Mouse (Mus musculus) hindbrain, embryonic 12.5 days (tissue): ENCODE measurements around the gene Tubal3. TPM values are rescaled to one million over a fixed set of nuclear protein-coding genes. Genes with fewer than 3 reads are reported as not detected.
"Not testable (repeated sequence)": the region's sequence is repeated elsewhere in the genome, so short reads cannot be mapped to it uniquely, and the experiment has no call there.

Source experiments
- ATAC-seq: fragments of 200-750 bp; cut with Nextera tagmentation; 2 replicates; pipeline ENCODE4 v1.8.0; 2017; ENCODE audit warnings: moderate TSS enrichment; ENCODE audit not compliant: low FRiP score
- H3K27ac ChIP-seq: fragments of 300-500 bp; sonication (generic); 2 replicates; pipeline ENCODE4 v1.5.1; 2016; ENCODE audit warnings: mild to moderate bottlenecking
- H3K27me3 ChIP-seq: fragments of 300-500 bp; sonication (generic); 2 replicates; pipeline ENCODE4 v1.6.1; 2016; ENCODE audit warnings: mild to moderate bottlenecking
- H3K36me3 ChIP-seq: fragments of 300-500 bp; sonication (generic); 2 replicates; pipeline ENCODE4 v1.6.1; 2016; ENCODE audit warnings: mild to moderate bottlenecking
- H3K4me1 ChIP-seq: fragments of 300-500 bp; sonication (generic); 2 replicates; pipeline ENCODE4 v1.6.1; 2016
- H3K4me2 ChIP-seq: fragments of 300-500 bp; sonication (generic); replicated peaks from 2 replicates; pipeline ENCODE4 v1.6.1; 2016; ENCODE audit warnings: mild to moderate bottlenecking
- H3K4me3 ChIP-seq: fragments of 300-500 bp; sonication (generic); 2 replicates; pipeline ENCODE4 v1.5.1; 2016; ENCODE audit warnings: mild to moderate bottlenecking
- H3K9ac ChIP-seq: fragments of 300-500 bp; sonication (generic); 2 replicates; pipeline ENCODE4 v1.6.1; 2016; ENCODE audit warnings: mild to moderate bottlenecking, moderate library complexity
- H3K9me3 ChIP-seq: fragments of 300-500 bp; sonication (generic); replicated peaks from 2 replicates; pipeline ENCODE4 v1.6.1; 2016; ENCODE audit warnings: mild to moderate bottlenecking
- WGBS: fragments of 180-500 bp; shearing (Covaris S2); methylation state at CpG from one replicate; pipeline ENCODE4 v1.1.7; 2016; 5-methylcytosine and 5-hydroxymethylcytosine counted together
- polyA plus RNA-seq: library from polyadenylated mRNA; unstranded; fragments of >200 nt; fragmentation: Nextera tagmentation; extraction: Ambion mirVana; gene quantifications from 2 replicates; pipeline ENCODE4 v1.2.1, GENCODE M21; 2016

Tubal3 gene
- polyA plus RNA-seq, 1 experiment from 2014 or later, result not detected

- Histone ChIP-seq H3K9ac (no peak overlapping the region), H3K4me2 (no peak overlapping the region), H3K36me3 (no peaks in the 10 kb centered on the region), H3K4me1 (no peaks in the 10 kb centered on the region), H3K9me3 (no peaks in the 10 kb centered on the region), H3K27ac (no peak overlapping the region), H3K27me3 (no peaks in the 10 kb centered on the region), H3K4me3 (no peak overlapping the region)
- WGBS, result 79% methylated on average over 8 of the region's 8 CpGs
- ATAC-seq, result no peak
Observed at GRCm38 (mm10) chr13:3894549-3894948, 23.5 kb upstream of the Tubal3 start.

- no peak for ATAC-seq
- Histone ChIP-seq H3K36me3 (no peaks in the 10 kb centered on the region), H3K9ac (no peak overlapping the region), H3K4me2 (no peak overlapping the region), H3K9me3 (no peaks in the 10 kb centered on the region), H3K27me3 (no peaks in the 10 kb centered on the region), H3K27ac (no peak overlapping the region), H3K4me1 (no peaks in the 10 kb centered on the region), H3K4me3 (no peak overlapping the region)
- WGBS, result 86% methylated on average over 8 of the region's 8 CpGs
Observed at GRCm38 (mm10) chr13:3895397-3895980, 22.6 kb upstream of the Tubal3 start.

DNA sequence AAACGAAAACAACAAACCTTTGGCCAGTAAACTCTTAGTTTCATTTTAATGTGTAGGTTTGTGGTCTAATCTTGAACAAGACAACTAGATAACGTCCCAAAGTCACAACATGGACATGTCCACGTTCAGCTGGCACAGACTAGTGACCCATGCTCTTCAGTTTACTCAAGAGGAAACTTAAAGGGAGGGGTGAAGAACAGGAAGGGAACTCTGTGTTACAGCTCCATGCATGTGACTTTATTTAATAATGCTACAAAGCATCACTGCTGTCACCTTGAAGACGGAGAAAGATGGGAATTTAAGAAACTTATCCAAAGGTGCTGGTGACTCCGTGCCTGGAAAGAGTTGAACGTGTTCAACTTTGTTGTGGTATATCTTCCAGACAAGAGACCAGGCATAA, 22.0 kb upstream of the Tubal3 start:
- H3K27me3 ChIP-seq, result no peaks in the 10 kb centered on the region
- H3K9me3 ChIP-seq, result no peaks in the 10 kb centered on the region
- H3K4me3 ChIP-seq, result no peak overlapping the region
- H3K4me2 ChIP-seq, result no peak overlapping the region
- H3K9ac ChIP-seq, result no peak overlapping the region
- WGBS, result 91% methylated on average over 6 of the region's 6 CpGs
- ATAC-seq, result no peak
- H3K27ac ChIP-seq, result no peak overlapping the region
- no peaks in the 10 kb centered on the region for H3K4me1 ChIP-seq
- no peaks in the 10 kb centered on the region for H3K36me3 ChIP-seq

GRCm38 (mm10) chr13:3896913-3897312, 21.2 kb upstream of the Tubal3 start:
- Histone ChIP-seq H3K9me3 (no peaks in the 10 kb centered on the region), H3K4me3 (no peak overlapping the region), H3K9ac (no peak overlapping the region), H3K4me1 (no peaks in the 10 kb centered on the region), H3K4me2 (no peak overlapping the region), H3K36me3 (no peaks in the 10 kb centered on the region), H3K27me3 (no peaks in the 10 kb centered on the region), H3K27ac (no peak overlapping the region)
- no peak for ATAC-seq
- WGBS, result 40% methylated on average over 5 of the region's 5 CpGs

GRCm38 (mm10) chr13:3898202-3898601, 19.9 kb upstream of the Tubal3 start:
- H3K9me3 ChIP-seq, H3K27me3 ChIP-seq, H3K4me1 ChIP-seq, H3K4me2 ChIP-seq, H3K36me3 ChIP-seq, H3K9ac ChIP-seq, H3K27ac ChIP-seq, ATAC-seq, H3K4me3 ChIP-seq: not testable (repeated sequence)
- 94% methylated on average over 5 of the region's 5 CpGs for WGBS

GRCm38 (mm10) chr13:3899301-3899700, 18.8 kb upstream of the Tubal3 start:
- no peak for ATAC-seq
- no peaks in the 10 kb centered on the region for H3K27me3 ChIP-seq
- no peak overlapping the region for H3K9ac ChIP-seq

DNA sequence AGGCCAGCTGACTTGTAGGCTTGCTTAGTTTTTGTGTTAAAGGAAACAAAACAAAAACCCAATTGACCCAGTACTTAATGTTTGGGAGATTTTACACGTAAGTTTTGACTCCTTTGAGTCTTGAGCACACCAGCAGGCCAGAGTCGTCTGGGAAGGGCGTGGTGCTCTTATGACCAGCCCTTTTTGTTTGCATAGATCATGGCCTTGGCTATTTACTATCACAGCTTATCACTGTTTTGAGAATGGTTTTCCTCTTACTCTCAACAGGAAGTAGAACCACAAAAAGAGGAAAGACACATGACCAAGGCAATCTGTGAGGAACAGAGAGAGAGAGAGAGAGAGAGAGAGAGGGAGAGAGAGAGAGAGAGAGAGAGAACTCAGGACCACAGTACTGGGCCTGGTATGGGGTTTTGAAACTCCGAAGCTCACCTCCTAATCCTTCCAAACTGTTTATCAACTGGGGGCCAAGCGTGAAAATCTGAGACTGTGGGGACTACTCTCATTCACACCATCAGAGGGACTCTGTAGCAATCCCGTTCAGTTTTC, 10.8 kb upstream of the Tubal3 start:
- Histone ChIP-seq H3K27me3 (no peaks in the 10 kb centered on the region), H3K36me3 (peaks cover 9% of the 10 kb centered on the region; the same call in 1 of the 2 replicates), H3K27ac (no peak overlapping the region), H3K4me3 (no peak overlapping the region), H3K4me2 (no peak overlapping the region), H3K9me3 (no peaks in the 10 kb centered on the region), H3K4me1 (no peaks in the 10 kb centered on the region), H3K9ac (no peak overlapping the region)
- WGBS, result 90% methylated on average over 6 of the region's 6 CpGs
- ATAC-seq, result no peak

More at GRCm38 (mm10) chr13:3899301-3899700, 18.8 kb upstream of the Tubal3 start:
- Histone ChIP-seq H3K4me1 (no peaks in the 10 kb centered on the region), H3K36me3 (no peaks in the 10 kb centered on the region), H3K4me3 (no peak overlapping the region), H3K27ac (no peak overlapping the region), H3K4me2 (no peak overlapping the region), H3K9me3 (no peaks in the 10 kb centered on the region)
- 91% methylated on average over 9 of the region's 9 CpGs for WGBS

DNA sequence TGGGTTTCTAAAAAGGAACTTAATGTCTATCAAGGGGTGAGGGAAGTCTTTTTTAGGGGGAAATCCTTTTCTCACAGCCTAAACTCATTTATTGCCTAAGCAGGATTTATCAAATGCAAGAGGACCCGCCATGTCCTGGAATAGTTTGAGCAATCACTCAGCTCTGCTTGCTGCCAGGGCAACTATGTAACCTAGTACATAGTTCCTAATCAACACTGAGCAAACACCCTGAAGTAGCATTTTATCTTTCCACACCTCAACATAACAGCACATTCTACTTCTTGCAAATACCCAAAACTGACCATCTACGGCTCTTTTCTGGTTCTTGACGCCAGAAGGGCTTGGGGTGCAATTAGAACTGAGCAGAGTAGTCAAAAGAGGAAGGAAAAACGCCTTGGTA, 9.8 kb upstream of the Tubal3 start:
- Histone ChIP-seq H3K9me3 (no peaks in the 10 kb centered on the region), H3K27me3 (no peaks in the 10 kb centered on the region), H3K4me3 (no peak overlapping the region), H3K27ac (no peak overlapping the region), H3K4me2 (no peak overlapping the region), H3K9ac (no peak overlapping the region), H3K36me3 (peaks cover 11% of the 10 kb centered on the region; the same call in 1 of the 2 replicates), H3K4me1 (no peaks in the 10 kb centered on the region)
- ATAC-seq, result no peak
- 90% methylated on average over 4 of the region's 4 CpGs for WGBS

GRCm38 (mm10) chr13:3910356-3910755, 7.7 kb upstream of the Tubal3 start:
- Histone ChIP-seq H3K4me2 (no peak overlapping the region), H3K27me3 (no peaks in the 10 kb centered on the region), H3K27ac (no peak overlapping the region), H3K36me3 (peaks cover 12% of the 10 kb centered on the region; the same call in 1 of the 2 replicates), H3K9me3 (peaks cover under 1% of the 10 kb centered on the region; the same call in 1 of the 2 replicates), H3K4me3 (no peak overlapping the region), H3K9ac (no peak overlapping the region), H3K4me1 (no peaks in the 10 kb centered on the region)
- 77% methylated on average over 5 of the region's 5 CpGs for WGBS
- ATAC-seq, result no peak

DNA sequence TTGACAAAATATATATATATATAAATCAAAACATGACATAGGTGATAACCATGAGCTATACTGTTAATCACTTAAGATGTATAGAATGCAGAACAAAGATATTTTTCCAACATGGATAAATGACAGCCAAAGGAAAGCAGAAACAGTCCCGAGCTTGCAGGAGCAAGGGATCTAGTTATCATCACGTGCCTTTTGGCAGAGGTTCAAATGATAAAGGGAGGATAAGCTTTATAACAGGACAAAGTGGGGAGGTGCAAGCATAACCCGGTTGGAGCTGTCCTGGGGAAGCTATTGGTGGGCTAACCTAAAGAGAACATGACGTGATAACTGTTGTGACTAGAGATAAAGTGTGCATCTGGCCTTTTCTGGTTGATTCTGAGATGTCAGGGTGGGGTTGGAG, 4.6 kb upstream of the Tubal3 start:
- Histone ChIP-seq H3K36me3 (peaks cover 19% of the 10 kb centered on the region; the same call in 1 of the 2 replicates), H3K27me3 (no peaks in the 10 kb centered on the region), H3K4me3 (no peak overlapping the region), H3K9me3 (peaks cover 4% of the 10 kb centered on the region; the same call in 1 of the 2 replicates), H3K4me1 (peaks cover 10% of the 10 kb centered on the region), H3K27ac (no peak overlapping the region), H3K9ac (no peak overlapping the region), H3K4me2 (no peak overlapping the region)
- WGBS, result 88% methylated on average over 4 of the region's 4 CpGs
- ATAC-seq, result no peak

DNA sequence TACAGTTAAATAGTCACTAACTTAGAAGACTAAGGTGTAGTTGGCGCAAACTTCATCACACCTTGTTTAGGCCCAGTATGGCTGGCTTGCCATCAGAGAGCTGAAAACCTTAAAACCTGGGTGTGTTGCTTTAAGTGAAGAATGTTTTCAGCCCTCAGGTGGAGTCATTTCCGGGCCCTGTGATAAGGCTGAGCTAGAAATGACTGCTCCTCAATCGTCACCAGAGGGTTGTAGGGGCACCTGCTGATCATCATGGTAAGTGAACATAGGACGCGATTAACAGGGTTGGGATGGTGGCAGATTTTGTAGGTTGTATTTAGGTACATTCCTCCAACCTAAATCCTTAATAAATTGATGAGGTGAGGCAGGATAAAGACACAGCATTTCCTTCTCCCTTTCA, 6.4 kb downstream of the Tubal3 start:
- no peak overlapping the region for H3K4me3 ChIP-seq
- 91% methylated on average over 5 of the region's 5 CpGs for WGBS
- H3K4me1 ChIP-seq, result no peaks in the 10 kb centered on the region
- no peaks in the 10 kb centered on the region for H3K36me3 ChIP-seq
- H3K27ac ChIP-seq, result no peak overlapping the region
- no peak overlapping the region for H3K9ac ChIP-seq
- no peak overlapping the region for H3K4me2 ChIP-seq
- no peaks in the 10 kb centered on the region for H3K9me3 ChIP-seq
- ATAC-seq, result no peak
- H3K27me3 ChIP-seq, result no peaks in the 10 kb centered on the region

GRCm38 (mm10) chr13:3925632-3926031, 7.6 kb downstream of the Tubal3 start:
- no peaks in the 10 kb centered on the region for H3K27me3 ChIP-seq
- no peak for ATAC-seq
- WGBS, result 86% methylated on average over 6 of the region's 6 CpGs

DNA sequence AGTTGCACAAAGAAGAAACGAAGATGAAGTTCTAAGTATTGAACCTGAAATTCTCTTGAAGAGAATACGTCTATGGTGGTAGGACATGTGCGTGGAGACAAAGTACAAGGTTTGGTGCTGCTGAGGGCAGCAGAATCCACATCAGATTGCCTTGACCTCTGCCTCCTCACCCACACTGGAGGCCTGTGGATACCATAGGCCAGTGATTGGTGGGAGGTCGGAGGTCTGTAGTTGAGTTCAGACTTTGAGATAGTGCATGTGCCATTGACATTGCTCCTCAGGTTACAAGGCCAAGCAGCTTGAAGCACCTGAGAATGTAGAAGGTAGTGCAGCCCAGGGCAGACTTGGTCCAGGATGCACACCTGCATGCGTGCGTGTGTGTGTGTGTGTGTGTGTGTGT, 8.0 kb downstream of the Tubal3 start:
- H3K4me1 ChIP-seq, result no peaks in the 10 kb centered on the region
- ATAC-seq, result no peak

More at GRCm38 (mm10) chr13:3925632-3926031, 7.6 kb downstream of the Tubal3 start:
- Histone ChIP-seq H3K4me3 (no peak overlapping the region), H3K9me3 (no peaks in the 10 kb centered on the region), H3K4me2 (no peak overlapping the region), H3K36me3 (no peaks in the 10 kb centered on the region), H3K9ac (no peak overlapping the region), H3K27ac (no peak overlapping the region), H3K4me1 (no peaks in the 10 kb centered on the region)

More for the DNA sequence above, 8.0 kb downstream of the Tubal3 start:
- H3K9me3 ChIP-seq, result no peaks in the 10 kb centered on the region
- no peak overlapping the region for H3K4me3 ChIP-seq
- H3K27me3 ChIP-seq, result no peaks in the 10 kb centered on the region
- no peaks in the 10 kb centered on the region for H3K36me3 ChIP-seq
- WGBS, result 88% methylated on average over 6 of the region's 6 CpGs
- no peak overlapping the region for H3K9ac ChIP-seq
- H3K27ac ChIP-seq, result no peak overlapping the region
- no peak overlapping the region for H3K4me2 ChIP-seq
